Mouse (Mus musculus) olfactory bulb, adult 2 months (tissue): ENCODE results near the gene Ppp2r5e.

ENCODE experiments used
- CTCF ChIP-seq: fragments of 200-500 bp; IDR thresholded peaks from 2 replicates; pipeline ENCODE4 v1.5.1; 2012; ENCODE audit warnings: low read depth, mild to moderate bottlenecking, low read length, moderate library complexity; ENCODE audit not compliant: insufficient read depth
- POLR2A ChIP-seq: fragments of 200-500 bp; IDR thresholded peaks from 2 replicates; pipeline ENCODE4 v1.6.1; 2012; ENCODE audit warnings: mild to moderate bottlenecking, low read depth, low read length, moderate library complexity; ENCODE audit not compliant: insufficient read depth

- TF ChIP-seq CTCF (no peak), POLR2A (no peak)
Observed at GRCm38 (mm10) chr12:75467127-75467526, 128.9 kb downstream of the Ppp2r5e start.
